Mouse (Mus musculus) hindbrain, postnatal 0 days (tissue): Measurements from ENCODE around the gene Arfgef3. TPM values are rescaled to one million over a fixed set of nuclear protein-coding genes. Genes with fewer than 3 reads are reported as not detected.
"Not testable (repeated sequence)": the region's sequence is repeated elsewhere in the genome, so short reads cannot be mapped to it uniquely, and the experiment has no call there.

Experiments used
- ATAC-seq: fragments of 200-750 bp; cut with Nextera tagmentation; 2 replicates; pipeline ENCODE4 v1.8.0; 2017; ENCODE audit warnings: mild to moderate bottlenecking, moderate TSS enrichment, moderate library complexity
- DNase-seq: peaks from one replicate; pipeline ENCODE4 v3.0.0-alpha.2; 2015; ENCODE audit warnings: low spot score
- H3K27ac ChIP-seq: fragments of 300-500 bp; sonication (generic); 2 replicates; pipeline ENCODE4 v1.5.1; 2014; ENCODE audit warnings: mild to moderate bottlenecking
- H3K27me3 ChIP-seq: fragments of 300-500 bp; sonication (generic); 2 replicates; pipeline ENCODE4 v1.6.1; 2014; ENCODE audit warnings: low read length, mixed read lengths; ENCODE audit not compliant: insufficient read depth
- H3K36me3 ChIP-seq: fragments of 300-500 bp; sonication (generic); 2 replicates; pipeline ENCODE4 v1.6.1; 2014; ENCODE audit warnings: low read length, mixed read lengths; ENCODE audit not compliant: insufficient read depth
- H3K4me1 ChIP-seq: fragments of 300-500 bp; sonication (generic); 2 replicates; pipeline ENCODE4 v1.6.1; 2014; ENCODE audit warnings: antibody characterized with exemption, low read length, mixed read lengths; ENCODE audit not compliant: insufficient read depth
- H3K4me2 ChIP-seq: fragments of 300-500 bp; sonication (generic); 2 replicates; pipeline ENCODE4 v1.6.1; 2014; ENCODE audit warnings: low read depth, mild to moderate bottlenecking, low read length, moderate library complexity, mixed read lengths
- H3K4me3 ChIP-seq: fragments of 300-500 bp; sonication (generic); 2 replicates; pipeline ENCODE4 v1.5.1; 2014; ENCODE audit warnings: low read length
- H3K9ac ChIP-seq: fragments of 300-500 bp; sonication (generic); replicated peaks from 2 replicates; pipeline ENCODE4 v1.6.1; 2014; ENCODE audit warnings: mild to moderate bottlenecking, low read length, moderate library complexity, mixed read lengths
- H3K9me3 ChIP-seq: fragments of 300-500 bp; sonication (generic); 2 replicates; pipeline ENCODE4 v1.6.1; 2016; ENCODE audit warnings: low read length, mixed read lengths
- CTCF ChIP-seq: IDR thresholded peaks from 2 replicates; pipeline ENCODE4 v1.5.1; 2016; ENCODE audit warnings: antibody characterized with exemption, control low read depth, low read depth
- WGBS: fragments of 180-500 bp; shearing (Covaris S2); extraction: QIAGEN DNeasy Blood & Tissue Kit; methylation state at CpG from one replicate; pipeline ENCODE4 v1.1.7; 2014; 5-methylcytosine and 5-hydroxymethylcytosine counted together
- polyA plus RNA-seq: library from polyadenylated mRNA; unstranded; fragments of >200 nt; fragmentation: Nextera tagmentation; extraction: Ambion mirVana; gene quantifications from 2 replicates; pipeline ENCODE4 v1.2.1, GENCODE M21; 2015
- total RNA-seq: library from RNA; depleted of rRNA; stranded (reverse); fragments of >200 nt; gene quantifications from 2 replicates; pipeline ENCODE4 v1.2.3, GENCODE M21; 2014

Arfgef3 gene
- total and polyA plus RNA-seq, 2 experiments from 2014 or later, result 5.6 to 39.0 TPM

GRCm38 (mm10) chr10:18642854-18643253 lies 100.9 kb downstream of the Arfgef3 start:
- no peaks in the 10 kb centered on the region for H3K9me3 ChIP-seq
- TF ChIP-seq CTCF, result no peak
- WGBS, result 78% methylated on average over 5 of the region's 5 CpGs
- H3K4me2 ChIP-seq, result no peak overlapping the region
- H3K27ac ChIP-seq, result no peak overlapping the region
- no peaks in the 10 kb centered on the region; the same call in 1 of the 2 replicates for H3K36me3 ChIP-seq
- ATAC-seq (no peak), DNase-seq (no peak)
- no peak overlapping the region for H3K9ac ChIP-seq
- no peaks in the 10 kb centered on the region for H3K4me1 ChIP-seq
- no peaks in the 10 kb centered on the region for H3K27me3 ChIP-seq
- no peak overlapping the region for H3K4me3 ChIP-seq

GRCm38 (mm10) chr10:18640596-18640995 lies 103.2 kb downstream of the Arfgef3 start:
- Histone ChIP-seq H3K27me3 (no peaks in the 10 kb centered on the region), H3K9me3 (no peaks in the 10 kb centered on the region), H3K27ac (no peak overlapping the region), H3K4me2 (no peak overlapping the region), H3K4me1 (no peaks in the 10 kb centered on the region), H3K36me3 (no peaks in the 10 kb centered on the region), H3K9ac (no peak overlapping the region), H3K4me3 (no peak overlapping the region)
- ATAC-seq (no peak), DNase-seq (no peak)
- WGBS, result 78% methylated on average over 5 of the region's 5 CpGs
- TF ChIP-seq CTCF, result no peak

- Histone ChIP-seq H3K4me1 (no peaks in the 10 kb centered on the region), H3K4me2 (no peak overlapping the region), H3K27ac (no peak overlapping the region), H3K9ac (no peak overlapping the region), H3K27me3 (no peaks in the 10 kb centered on the region), H3K9me3 (no peaks in the 10 kb centered on the region), H3K36me3 (peaks cover under 1% of the 10 kb centered on the region; the same call in 1 of the 2 replicates), H3K4me3 (no peak overlapping the region)
- no peak for TF ChIP-seq CTCF
- WGBS, result 87% methylated on average over 9 of the region's 9 CpGs
- DNase-seq (no peak), ATAC-seq (peak; percentile 55)
Observed at GRCm38 (mm10) chr10:18635450-18635849, 108.3 kb downstream of the Arfgef3 start.

- H3K4me2 ChIP-seq, result no peak overlapping the region
- WGBS, result 73% methylated on average over 7 of the region's 7 CpGs
- no peak for TF ChIP-seq CTCF
- peaks cover 9% of the 10 kb centered on the region; the same call in 1 of the 2 replicates for H3K36me3 ChIP-seq
- no peak overlapping the region for H3K4me3 ChIP-seq
- no peaks in the 10 kb centered on the region for H3K9me3 ChIP-seq
- DNase-seq (no peak), ATAC-seq (0 out of 2 replicates have a peak, but pooled peaks have one; percentile 18)
- no peaks in the 10 kb centered on the region for H3K4me1 ChIP-seq
- H3K27me3 ChIP-seq, result no peaks in the 10 kb centered on the region
- H3K27ac ChIP-seq, result no peak overlapping the region
- H3K9ac ChIP-seq, result no peak overlapping the region
Observed at GRCm38 (mm10) chr10:18634405-18634985, 109.3 kb downstream of the Arfgef3 start.

GRCm38 (mm10) chr10:18630498-18630897 lies 113.3 kb downstream of the Arfgef3 start:
- H3K27ac ChIP-seq, result no peak overlapping the region
- TF ChIP-seq CTCF, result no peak
- peaks cover 19% of the 10 kb centered on the region; the same call in 1 of the 2 replicates for H3K36me3 ChIP-seq
- DNase-seq, result no peak
- H3K4me3 ChIP-seq, result no peak overlapping the region
- H3K4me1 ChIP-seq, result no peaks in the 10 kb centered on the region
- ATAC-seq, result no peak
- WGBS, result 85% methylated on average over 8 of the region's 8 CpGs
- no peaks in the 10 kb centered on the region for H3K27me3 ChIP-seq
- H3K9ac ChIP-seq, result no peak overlapping the region
- no peak overlapping the region for H3K4me2 ChIP-seq
- H3K9me3 ChIP-seq, result no peaks in the 10 kb centered on the region

GRCm38 (mm10) chr10:18627530-18627929 lies 116.2 kb downstream of the Arfgef3 start:
- DNase-seq, result no peak

GRCm38 (mm10) chr10:18612796-18613195 lies 131.0 kb downstream of the Arfgef3 start:
- WGBS, result 76% methylated on average over 2 of the region's 2 CpGs
- Histone ChIP-seq H3K27me3 (no peaks in the 10 kb centered on the region), H3K4me3 (no peak overlapping the region), H3K9ac (no peak overlapping the region), H3K36me3 (0 out of 2 replicates have a peak, but pooled peaks cover 3% of the 10 kb centered on the region), H3K4me2 (no peak overlapping the region), H3K27ac (no peak overlapping the region), H3K9me3 (no peaks in the 10 kb centered on the region), H3K4me1 (no peaks in the 10 kb centered on the region)
- DNase-seq, result no peak
- no peak for TF ChIP-seq CTCF
- no peak for ATAC-seq

More at GRCm38 (mm10) chr10:18627530-18627929, 116.2 kb downstream of the Arfgef3 start:
- no peak overlapping the region for H3K4me3 ChIP-seq
- no peaks in the 10 kb centered on the region for H3K4me1 ChIP-seq
- WGBS, result 83% methylated on average over 6 of the region's 6 CpGs
- H3K36me3 ChIP-seq, result peaks cover 19% of the 10 kb centered on the region; the same call in 1 of the 2 replicates
- H3K9ac ChIP-seq, result no peak overlapping the region
- no peak for ATAC-seq
- no peak for TF ChIP-seq CTCF
- H3K27me3 ChIP-seq, result no peaks in the 10 kb centered on the region
- no peaks in the 10 kb centered on the region for H3K9me3 ChIP-seq
- no peak overlapping the region for H3K27ac ChIP-seq
- no peak overlapping the region for H3K4me2 ChIP-seq

- not testable (repeated sequence) for H3K9ac ChIP-seq, H3K9me3 ChIP-seq, DNase-seq, H3K36me3 ChIP-seq, H3K4me3 ChIP-seq, H3K27me3 ChIP-seq, H3K4me1 ChIP-seq, ATAC-seq, H3K27ac ChIP-seq, H3K4me2 ChIP-seq
- 41% methylated on average over 5 of the region's 5 CpGs for WGBS
Observed at GRCm38 (mm10) chr10:18604827-18605535, 138.8 kb downstream of the Arfgef3 start.
